Mouse (Mus musculus): Measurements from ENCODE around the gene Prkab2. TPM values are rescaled to one million over a fixed set of nuclear protein-coding genes. Genes with fewer than 3 reads are reported as not detected.
A peak's percentile ranks its signal among the peaks of the same experiment; 100 is the strongest.

Prkab2 gene
- 10 to 100 TPM; 27.9 to 30.6 TPM for total RNA-seq (2021)

DNA sequence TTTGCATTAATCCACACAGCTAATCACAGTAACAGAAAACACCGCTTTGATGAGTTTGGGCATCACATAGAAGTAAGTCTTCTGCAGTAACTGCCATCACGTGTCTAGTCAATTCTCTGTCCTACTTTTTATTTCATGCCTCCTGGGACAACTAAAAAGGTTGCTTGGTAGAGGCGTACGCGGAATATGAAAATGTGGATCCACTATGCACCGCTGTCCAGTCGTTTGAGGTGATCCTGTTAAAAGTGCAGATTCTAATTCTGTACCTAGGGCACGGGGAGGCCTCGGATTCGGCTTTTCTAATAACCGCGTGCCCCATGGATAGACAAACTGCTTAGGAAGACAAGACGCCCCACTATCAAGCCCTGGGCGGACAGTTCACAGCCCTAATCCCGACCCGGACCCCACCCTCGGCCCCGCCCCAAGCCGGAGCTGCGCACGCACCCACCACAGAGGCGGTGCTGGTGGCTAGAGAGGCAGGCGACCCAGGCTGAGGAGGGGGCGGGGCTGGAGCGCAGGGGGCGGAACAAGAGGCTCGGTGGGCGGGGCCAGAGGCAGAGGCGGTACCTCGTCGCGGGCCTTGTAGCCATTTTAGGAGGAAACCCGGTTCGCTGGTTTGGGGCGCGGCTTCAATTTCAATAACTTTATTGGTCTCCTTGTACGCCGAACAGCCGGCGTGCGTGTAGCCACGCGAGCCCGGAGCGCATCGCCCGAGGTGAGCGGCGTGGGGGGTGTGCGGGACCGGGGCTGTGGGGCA, at the start of gene Prkab2:
Gene Prkab2 (plus strand): TSS at position 539 of the 757 bp plus-strand sequence.
- intact Hi-C loops (cut with DNase I): loop anchor here (1.0 kb wide), 1 partner anchor 48 kb away; the partner anchor contains the start of gene Chd1l
- DNase-seq (ENCODE audit: low spot score in 2 of 2): peak; percentile 98 to 99

DNA sequence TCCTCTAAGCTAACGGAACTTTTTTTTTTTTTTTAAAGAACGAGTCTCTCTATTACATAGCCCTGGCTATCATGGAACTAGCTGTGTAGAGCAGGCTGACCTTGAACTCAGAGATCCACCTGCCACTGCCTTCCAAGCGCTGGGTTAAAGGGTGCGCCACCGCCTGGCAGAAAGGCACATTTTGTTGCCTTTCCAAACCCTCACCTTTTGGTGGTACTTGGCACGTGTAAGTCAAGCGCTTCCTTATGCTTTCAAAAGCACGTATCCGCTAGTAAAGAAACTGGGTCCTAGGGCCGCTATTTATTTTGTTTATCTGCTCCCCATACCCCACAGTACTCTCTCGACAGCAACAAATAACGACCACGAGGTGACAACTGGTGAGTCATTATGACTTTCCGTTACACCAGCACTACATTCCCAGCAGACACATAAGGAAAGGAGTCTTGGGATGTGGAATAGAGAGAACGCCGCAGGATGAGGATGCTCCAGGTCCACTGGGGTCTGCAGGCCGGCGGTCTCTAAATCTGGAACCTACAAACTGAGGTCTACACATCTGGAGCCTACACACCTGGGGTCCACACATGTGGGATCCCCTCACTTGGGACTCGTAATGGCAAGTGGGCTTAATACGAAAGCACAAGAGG, 48.7 kb upstream of the Prkab2 start:
- intact Hi-C loops (cut with DNase I): no loop called here
- DNase-seq (ENCODE audit: low spot score in 2 of 2): peak in 1 of 2 experiments; percentile 7

GRCm38 (mm10) chr3:97609845-97610410, 48.1 kb upstream of the Prkab2 start, which contains the start of gene Chd1l:
Gene Chd1l (minus strand): TSS chr3:97610203.
- intact Hi-C loops (cut with DNase I): loop anchor here (1.0 kb wide), 1 partner anchor 48 kb away; the partner anchor contains the start of gene Prkab2
- peak; percentile 90 to 92 for DNase-seq (ENCODE audit: low spot score in 2 of 2)

DNA sequence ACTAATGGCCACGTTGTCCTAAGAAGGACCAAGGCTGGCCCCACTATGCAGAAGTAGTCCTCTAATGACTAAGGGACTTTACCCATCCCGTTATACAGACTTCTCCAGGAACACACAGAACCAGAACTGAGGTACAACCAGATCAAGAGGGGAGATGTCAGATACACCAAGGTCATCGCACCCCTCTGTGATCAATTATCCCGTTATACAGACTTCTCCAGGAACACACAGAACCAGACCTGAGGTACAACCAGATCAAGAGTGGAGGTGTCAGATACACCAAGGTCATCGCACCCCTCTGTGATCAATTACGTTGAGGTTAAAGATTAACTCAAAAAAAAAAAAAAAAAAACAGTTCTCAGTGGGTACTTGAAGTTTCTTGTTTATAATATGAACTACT, 47.0 kb upstream of the Prkab2 start:
- DNase-seq (ENCODE audit: low spot score in 2 of 2): no peak
- intact Hi-C loops (cut with DNase I): no loop called here

DNA sequence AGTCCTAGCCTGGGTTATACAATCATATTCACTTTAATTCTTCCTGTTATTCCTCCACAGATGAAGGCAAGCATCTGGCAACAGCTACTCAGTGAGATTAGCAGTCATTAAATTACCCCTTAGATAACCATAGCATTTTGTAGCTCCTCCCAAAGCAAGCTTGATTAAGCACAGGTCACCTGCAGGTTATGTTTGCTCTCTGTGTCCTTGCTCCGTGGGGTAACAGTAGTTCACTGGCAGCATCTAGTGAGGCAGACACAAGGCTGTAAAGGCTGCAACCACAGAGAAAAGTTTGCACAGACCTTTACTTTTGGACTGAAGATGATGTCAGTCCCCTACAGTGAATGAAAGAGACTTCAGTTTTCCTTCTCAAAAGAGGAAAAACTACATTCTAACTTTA, 42.8 kb upstream of the Prkab2 start:
- intact Hi-C loops (cut with DNase I): no loop called here
- no peak for DNase-seq (ENCODE audit: low spot score in 2 of 2)

- intact Hi-C loops (cut with DNase I): no loop called here
- DNase-seq (ENCODE audit: low spot score in 2 of 2): no peak
Measured at GRCm38 (mm10) chr3:97615933-97616332, 42.1 kb upstream of the Prkab2 start.

- DNase-seq (ENCODE audit: low spot score in 2 of 2): no peak
- intact Hi-C loops (cut with DNase I): no loop called here
Measured at GRCm38 (mm10) chr3:97617091-97617825, 40.7 kb upstream of the Prkab2 start.

GRCm38 (mm10) chr3:97617899-97618298, 40.1 kb upstream of the Prkab2 start:
- DNase-seq (ENCODE audit: low spot score in 2 of 2): peak in 1 of 2 experiments; percentile 5
- intact Hi-C loops (cut with DNase I): no loop called here

DNA sequence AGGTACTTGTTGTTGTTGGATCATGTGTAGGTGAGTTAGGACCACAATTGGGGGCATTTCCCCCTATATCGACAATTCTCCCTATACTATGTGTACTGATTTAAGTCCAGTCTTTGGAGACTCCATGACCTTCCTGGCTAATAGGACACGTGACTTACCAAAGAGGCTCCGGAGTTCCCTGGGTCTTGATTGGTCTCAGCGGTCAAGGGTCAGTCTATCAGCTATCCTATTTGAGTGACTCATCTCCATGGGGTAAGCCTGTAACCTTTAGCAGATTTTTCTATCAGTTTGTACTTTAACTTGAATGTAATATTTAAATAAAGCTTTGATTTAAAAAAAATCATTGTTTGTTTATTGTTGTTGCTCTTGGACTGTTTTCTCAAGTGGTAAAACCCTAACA, 37.3 kb upstream of the Prkab2 start:
- DNase-seq (ENCODE audit: low spot score in 2 of 2): no peak
- intact Hi-C loops (cut with DNase I): no loop called here

GRCm38 (mm10) chr3:97624611-97625010, 33.4 kb upstream of the Prkab2 start:
- DNase-seq (ENCODE audit: low spot score in 2 of 2): no peak
- intact Hi-C loops (cut with DNase I): no loop called here

DNA sequence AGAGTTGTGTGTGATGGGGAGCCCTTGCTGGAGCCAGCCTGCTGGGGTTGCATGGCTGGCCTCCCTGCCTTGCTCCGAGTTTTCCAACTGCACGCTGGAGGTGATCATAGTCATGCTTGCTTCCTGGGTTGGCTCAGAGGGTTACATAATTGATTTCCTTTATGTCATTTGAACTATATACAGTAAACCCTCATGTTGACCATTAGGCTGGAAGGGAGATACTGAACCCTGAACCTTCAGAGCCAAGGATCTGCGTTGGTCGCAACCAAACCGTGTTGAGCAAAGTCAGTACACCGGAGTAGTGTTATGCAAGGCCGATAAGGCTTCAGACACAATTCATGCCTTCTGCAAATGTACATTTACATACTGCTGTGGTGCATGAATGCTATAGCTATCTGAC, 30.1 kb upstream of the Prkab2 start:
- DNase-seq (ENCODE audit: low spot score in 2 of 2): no peak
- intact Hi-C loops (cut with DNase I): no loop called here

DNA sequence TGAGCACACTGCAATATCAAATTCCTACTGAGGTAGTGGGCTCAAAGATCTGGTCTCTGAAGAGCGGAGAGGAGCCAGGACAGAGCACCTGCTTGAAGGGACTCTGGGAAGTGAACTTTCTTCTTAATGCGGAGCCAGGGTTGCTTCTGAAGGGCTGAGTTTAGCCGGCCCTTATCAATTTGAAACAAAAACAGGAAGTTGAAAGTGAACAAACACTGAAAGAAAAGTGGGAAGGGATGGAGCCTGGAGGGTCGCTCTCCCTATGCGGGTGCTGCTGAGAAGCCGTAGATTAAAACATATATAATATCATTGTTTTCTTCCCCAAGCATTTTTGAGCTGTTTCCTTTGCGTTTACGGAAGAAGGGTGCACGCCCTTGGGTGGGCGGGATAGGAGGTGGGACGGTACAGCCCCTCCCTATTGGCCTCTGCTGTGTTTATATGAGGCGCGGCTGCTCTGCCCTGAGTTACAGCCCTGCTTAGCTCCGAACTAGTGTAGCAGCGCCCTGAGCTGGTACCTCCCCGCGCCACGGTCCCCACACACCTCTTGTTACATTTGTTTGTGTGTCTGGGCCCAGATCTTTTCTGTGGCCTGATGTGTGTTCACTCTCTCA, 29.5 kb upstream of the Prkab2 start, which contains the start of gene Fmo5:
Gene Fmo5 (plus strand): TSS at position 414 of the 611 bp plus-strand sequence.
- intact Hi-C loops (cut with DNase I): no loop called here
- DNase-seq (ENCODE audit: low spot score in 2 of 2): no peak

DNA sequence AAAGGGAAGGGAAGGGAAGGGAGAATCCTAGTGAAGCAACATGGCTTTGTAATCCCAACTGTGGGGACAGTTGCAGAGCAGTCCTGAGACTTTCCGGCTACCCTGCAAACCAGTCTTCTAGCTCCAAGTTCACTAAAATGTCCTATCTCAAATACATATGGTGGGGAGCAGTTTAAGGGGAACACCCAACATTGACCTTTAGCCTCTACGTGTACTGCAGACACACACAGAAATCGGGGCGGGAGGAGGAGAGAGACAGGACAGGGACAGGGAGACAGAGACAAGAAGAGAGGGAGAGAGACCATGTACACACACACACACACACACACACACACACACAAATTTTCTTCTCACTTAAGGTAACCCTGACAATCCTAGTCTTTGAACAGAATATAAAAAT, 28.1 kb upstream of the Prkab2 start:
- intact Hi-C loops (cut with DNase I): no loop called here
- DNase-seq (ENCODE audit: low spot score in 2 of 2): no peak

DNA sequence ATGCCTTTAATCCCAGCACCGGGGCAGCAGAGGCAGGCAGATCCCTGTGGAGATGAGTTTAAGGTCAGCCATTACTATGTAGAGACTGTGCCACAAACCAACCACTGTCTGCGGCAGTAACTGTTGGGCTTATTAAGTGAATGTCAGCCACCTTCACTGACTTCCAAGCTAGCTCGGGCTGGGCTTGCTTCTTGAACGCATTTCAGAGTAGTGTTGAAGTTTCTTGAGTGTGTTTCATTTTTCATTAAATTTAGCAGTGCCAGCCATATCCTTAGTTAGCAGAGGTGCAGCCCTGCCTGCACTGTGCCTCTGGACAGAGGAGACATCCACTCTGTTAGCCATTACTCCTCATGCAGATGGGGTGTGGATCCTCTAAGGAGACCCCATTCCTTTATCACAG, 27.2 kb upstream of the Prkab2 start:
- intact Hi-C loops (cut with DNase I): no loop called here
- DNase-seq (ENCODE audit: low spot score in 2 of 2): no peak

DNA sequence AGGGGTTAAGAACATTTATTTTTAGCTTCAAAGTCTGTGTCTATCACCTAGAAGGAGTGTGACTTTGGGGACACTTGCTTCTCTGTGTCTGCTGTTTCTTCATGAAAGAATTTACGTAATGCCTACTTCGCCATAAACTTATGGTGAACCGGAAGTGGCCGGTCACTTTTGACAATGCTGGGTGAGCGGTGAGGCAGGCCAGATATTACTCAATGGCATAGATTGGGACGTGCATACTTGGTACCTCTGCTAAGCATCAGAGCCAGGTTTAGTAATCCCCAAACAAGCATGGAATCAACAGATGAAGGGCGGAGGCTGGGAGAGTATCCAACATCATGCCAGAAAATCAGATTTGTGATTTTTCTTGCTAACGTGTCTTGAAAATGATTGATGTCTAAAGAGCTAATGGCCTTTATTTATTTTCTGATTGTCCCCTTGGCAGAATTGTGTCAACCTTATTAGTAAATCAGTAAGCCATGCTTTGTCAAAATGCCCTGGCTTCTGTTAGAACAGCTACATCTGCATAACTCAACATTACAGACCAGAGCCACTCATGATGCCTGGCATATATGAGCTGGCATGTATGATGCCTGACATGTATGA, 26.6 kb upstream of the Prkab2 start:
- intact Hi-C loops (cut with DNase I): no loop called here
- no peak for DNase-seq (ENCODE audit: low spot score in 2 of 2)

DNA sequence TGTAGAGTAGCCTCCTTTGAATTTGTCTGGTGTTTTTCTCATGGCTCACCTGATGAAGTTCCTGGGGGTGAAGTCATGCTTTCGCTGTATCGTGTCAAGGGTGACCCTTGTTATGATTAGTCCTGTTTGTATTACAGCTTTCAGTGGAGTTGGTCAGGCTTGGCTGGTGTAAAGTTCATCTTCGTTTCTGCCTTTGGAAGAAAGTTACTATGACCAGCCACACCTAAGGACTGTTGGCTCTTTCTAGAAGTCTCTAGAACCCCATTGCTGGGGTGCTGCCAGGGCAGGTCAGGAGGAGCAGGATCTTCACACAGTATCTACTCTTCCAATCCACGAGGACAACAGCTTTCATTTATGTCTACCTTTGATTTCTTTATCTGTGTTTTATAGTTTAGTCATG, 24.5 kb upstream of the Prkab2 start:
- DNase-seq (ENCODE audit: low spot score in 2 of 2): no peak
- intact Hi-C loops (cut with DNase I): no loop called here

DNA sequence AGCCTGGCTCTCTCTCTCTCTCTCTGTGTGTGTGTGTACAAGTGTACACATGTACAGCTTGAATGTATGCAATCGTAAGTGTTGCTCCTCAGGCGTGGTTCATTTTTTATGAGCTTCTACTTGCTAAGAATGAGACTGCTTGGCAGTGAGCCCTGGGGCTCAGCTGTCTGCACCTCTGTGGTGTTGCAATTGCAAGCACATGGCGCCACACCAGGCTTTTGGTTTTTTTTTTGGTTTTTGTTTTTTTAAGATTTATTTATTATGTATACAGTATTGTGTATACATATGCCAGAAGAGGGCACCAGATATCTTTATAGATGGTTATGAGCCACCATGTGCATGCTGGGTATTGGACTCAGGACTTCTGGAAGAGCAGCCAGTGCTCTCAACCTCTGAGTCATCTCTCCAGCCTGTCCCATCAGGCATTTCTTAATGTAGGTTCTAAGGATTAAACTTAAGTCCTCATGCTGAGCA, 23.7 kb upstream of the Prkab2 start:
- DNase-seq (ENCODE audit: low spot score in 2 of 2): peak in 1 of 2 experiments; percentile 8
- intact Hi-C loops (cut with DNase I): no loop called here

DNA sequence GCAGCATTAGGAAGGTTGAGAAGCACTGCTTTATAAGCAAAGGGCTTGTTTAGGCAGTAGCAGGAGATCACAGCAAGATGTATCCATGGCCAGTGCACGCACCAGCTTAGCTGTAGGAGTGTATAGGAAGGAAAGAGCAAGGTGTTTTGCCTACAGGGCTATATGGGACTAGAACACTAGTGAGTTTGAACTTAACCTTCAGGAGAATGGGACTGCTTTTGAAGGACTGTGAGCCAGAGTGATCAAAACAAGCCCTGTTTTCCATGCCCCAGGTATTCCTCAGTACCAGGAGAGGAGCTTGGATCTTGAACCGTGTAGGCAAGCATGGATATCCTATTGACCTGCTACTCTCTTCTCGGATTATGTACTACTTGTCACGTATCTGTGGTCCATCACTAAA, 16.6 kb upstream of the Prkab2 start:
- no peak for DNase-seq (ENCODE audit: low spot score in 2 of 2)
- intact Hi-C loops (cut with DNase I): no loop called here

- intact Hi-C loops (cut with DNase I): no loop called here
- no peak for DNase-seq (ENCODE audit: low spot score in 2 of 2)
Measured at GRCm38 (mm10) chr3:97642001-97642400, 16.0 kb upstream of the Prkab2 start.
